Mouse (Mus musculus) embryonic facial prominence, embryonic 10.5 days (tissue): ENCODE measurements at regions not wholly inside any gene's neighbourhood (a gene's known extent, or its start where the extent isn't known, plus 50 kb on each side); places are given as distances from the start of the nearest gene placed in this dataset.

Experiments
- DNase-seq: peaks from one replicate; pipeline ENCODE4 v3.0.0-alpha.2; 2017; ENCODE audit warnings: low spot score
- H3K27ac ChIP-seq: fragments of 300-500 bp; sonication (generic); replicated peaks from 2 replicates; pipeline ENCODE4 v1.5.1; 2016; ENCODE audit warnings: mild to moderate bottlenecking
- H3K27me3 ChIP-seq: fragments of 300-500 bp; sonication (generic); replicated peaks from 2 replicates; pipeline ENCODE4 v1.6.1; 2016; ENCODE audit warnings: low read depth, mild to moderate bottlenecking; ENCODE audit not compliant: poor library complexity, severe bottlenecking
- H3K36me3 ChIP-seq: fragments of 300-500 bp; sonication (generic); replicated peaks from 2 replicates; pipeline ENCODE4 v1.6.1; 2016; ENCODE audit warnings: mild to moderate bottlenecking, moderate library complexity
- H3K4me1 ChIP-seq: fragments of 300-500 bp; sonication (generic); 2 replicates; pipeline ENCODE4 v1.6.1; 2016
- H3K4me3 ChIP-seq: fragments of 300-500 bp; sonication (generic); 2 replicates; pipeline ENCODE4 v1.5.1; 2016; ENCODE audit warnings: mild to moderate bottlenecking, moderate library complexity
- H3K9me3 ChIP-seq: fragments of 300-500 bp; sonication (generic); 2 replicates; pipeline ENCODE4 v1.6.1; 2016; ENCODE audit warnings: mild to moderate bottlenecking
- WGBS: fragments of 180-500 bp; shearing (Covaris S2); methylation state at CpG from one replicate; pipeline ENCODE4 v1.1.7; 2016; 5-methylcytosine and 5-hydroxymethylcytosine counted together

DNA sequence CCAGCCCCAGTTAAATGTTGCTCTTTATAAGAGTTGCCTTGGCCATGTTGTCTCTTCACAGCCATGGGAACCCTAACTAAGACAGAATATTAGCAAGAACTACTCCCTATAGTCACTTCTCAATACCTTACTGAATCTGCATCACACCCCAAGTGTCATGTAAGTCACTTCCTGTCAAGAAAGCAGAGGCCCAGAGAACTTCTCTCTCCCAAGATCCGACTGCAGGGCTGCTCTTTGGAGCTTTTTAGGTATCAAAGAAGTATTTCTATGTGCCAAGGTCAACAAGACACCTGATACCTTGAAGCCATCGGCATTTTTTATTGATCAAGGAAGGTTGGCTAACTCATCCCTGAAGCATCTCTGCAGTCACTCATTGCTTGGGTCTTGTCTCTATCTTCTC lies 72.0 kb upstream of the Rap1b start:
- WGBS = 72% methylated on average over 2 of the region's 2 CpGs
- H3K27ac ChIP-seq = no peak overlapping the region
- no peaks in the 10 kb centered on the region for H3K36me3 ChIP-seq
- H3K27me3 ChIP-seq = no peaks in the 10 kb centered on the region
- no peak for DNase-seq
- peaks cover 4% of the 10 kb centered on the region; the same call in 1 of the 2 replicates for H3K4me1 ChIP-seq
- no peaks in the 10 kb centered on the region for H3K9me3 ChIP-seq
- H3K4me3 ChIP-seq = no peak overlapping the region

DNA sequence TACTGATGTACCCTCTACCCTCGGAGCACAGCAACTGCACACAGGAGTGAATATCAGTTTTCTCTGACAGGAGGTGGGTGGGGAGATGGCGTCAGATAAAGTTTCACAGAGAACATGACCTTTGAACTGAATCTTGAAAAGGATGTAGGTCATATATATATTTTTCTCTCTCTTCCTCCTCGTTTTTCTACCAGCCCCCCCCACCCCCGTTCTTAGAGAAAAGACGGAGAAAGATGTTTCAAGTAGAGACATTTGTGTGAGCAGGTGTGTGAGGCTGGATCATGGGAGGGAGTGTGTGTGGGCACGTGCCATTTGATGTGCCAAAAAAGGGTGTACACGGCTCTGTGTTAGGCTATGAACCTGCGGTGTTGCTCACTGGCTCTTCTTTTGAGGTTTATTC lies 72.8 kb upstream of the Rap1b start:
- DNase-seq = no peak
- Histone ChIP-seq H3K9me3 (no peaks in the 10 kb centered on the region), H3K27me3 (no peaks in the 10 kb centered on the region), H3K4me3 (no peak overlapping the region), H3K27ac (no peak overlapping the region), H3K36me3 (no peaks in the 10 kb centered on the region), H3K4me1 (peaks cover 4% of the 10 kb centered on the region; the same call in 1 of the 2 replicates)
- WGBS = 72% methylated on average over 8 of the region's 8 CpGs

DNA sequence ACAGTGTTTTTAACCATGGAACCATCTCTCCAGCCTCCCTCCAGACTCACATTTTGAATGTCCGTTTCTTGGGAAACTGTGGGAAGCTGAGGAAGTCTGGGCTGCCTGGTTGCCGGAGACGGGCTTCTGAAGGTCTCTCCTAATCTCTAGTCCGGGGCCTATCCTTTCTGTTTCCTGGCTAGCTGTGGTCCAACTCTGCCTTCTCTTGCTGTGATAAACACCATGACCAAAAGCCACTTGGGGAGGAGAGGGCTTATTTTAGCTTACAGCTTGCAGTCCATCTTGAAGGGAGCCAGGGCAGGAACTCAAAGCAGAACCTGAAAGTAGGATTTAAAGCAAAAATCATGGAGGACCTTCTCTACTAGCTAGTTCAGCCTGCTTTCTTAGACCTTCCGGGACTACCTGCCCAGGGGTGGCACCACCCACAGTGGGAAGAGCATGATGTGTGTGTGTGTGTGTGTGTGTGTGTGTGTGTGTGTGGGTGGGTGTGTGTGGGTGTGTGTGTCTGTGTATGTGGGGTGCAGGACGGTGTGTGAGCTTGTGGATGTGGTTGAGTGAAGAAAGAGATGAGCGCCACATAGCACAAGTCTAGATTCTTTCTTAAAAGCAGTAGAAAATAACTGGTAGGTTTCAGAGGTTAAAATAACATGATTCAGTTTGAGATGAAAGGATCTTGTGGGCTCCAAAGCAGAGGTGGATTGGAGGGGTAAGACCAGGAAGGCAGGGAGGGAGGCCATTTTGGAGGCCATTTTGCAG lies 73.5 kb upstream of the Rap1b start:
- no peak for DNase-seq
- 93% methylated on average over 7 of the region's 7 CpGs for WGBS
- Histone ChIP-seq H3K9me3 (no peaks in the 10 kb centered on the region), H3K4me1 (peaks cover 4% of the 10 kb centered on the region; the same call in 1 of the 2 replicates), H3K4me3 (no peak overlapping the region), H3K27ac (no peak overlapping the region), H3K36me3 (no peaks in the 10 kb centered on the region), H3K27me3 (no peaks in the 10 kb centered on the region)

DNA sequence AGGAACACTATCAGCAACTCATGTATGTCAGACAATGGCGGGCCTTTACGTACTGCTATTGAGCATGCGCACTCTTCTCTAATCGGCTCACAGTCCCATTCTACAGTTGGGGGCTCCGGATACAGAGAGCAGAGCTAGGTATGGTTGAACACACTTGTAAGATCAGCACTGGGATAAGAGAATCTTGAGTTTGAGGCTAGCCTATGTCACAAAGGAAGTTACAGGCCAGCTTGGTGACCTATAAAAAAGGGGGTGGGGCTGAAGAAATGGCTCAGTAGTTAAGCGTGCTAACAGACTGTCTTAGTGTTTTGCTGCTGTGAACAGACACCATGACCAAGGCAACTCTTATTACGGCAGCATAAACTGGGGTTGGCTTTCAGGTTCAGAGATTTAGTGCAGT lies 79.4 kb upstream of the Rap1b start:
- Histone ChIP-seq H3K27ac (no peak overlapping the region), H3K27me3 (no peaks in the 10 kb centered on the region), H3K4me3 (no peak overlapping the region), H3K9me3 (no peaks in the 10 kb centered on the region), H3K4me1 (no peaks in the 10 kb centered on the region), H3K36me3 (no peaks in the 10 kb centered on the region)
- 91% methylated on average over 7 of the region's 7 CpGs for WGBS
- DNase-seq = no peak

- no peak for DNase-seq
- no peaks in the 10 kb centered on the region for H3K4me1 ChIP-seq
- H3K36me3 ChIP-seq = no peaks in the 10 kb centered on the region
- no peak overlapping the region for H3K4me3 ChIP-seq
- 94% methylated on average over 31 of the region's 31 CpGs for WGBS
- H3K27ac ChIP-seq = no peak overlapping the region
- H3K9me3 ChIP-seq = no peaks in the 10 kb centered on the region
- no peaks in the 10 kb centered on the region for H3K27me3 ChIP-seq
These were observed 80.0 kb upstream of the Rap1b start for GRCm38 (mm10) chr10:117925611-117926555.

DNA sequence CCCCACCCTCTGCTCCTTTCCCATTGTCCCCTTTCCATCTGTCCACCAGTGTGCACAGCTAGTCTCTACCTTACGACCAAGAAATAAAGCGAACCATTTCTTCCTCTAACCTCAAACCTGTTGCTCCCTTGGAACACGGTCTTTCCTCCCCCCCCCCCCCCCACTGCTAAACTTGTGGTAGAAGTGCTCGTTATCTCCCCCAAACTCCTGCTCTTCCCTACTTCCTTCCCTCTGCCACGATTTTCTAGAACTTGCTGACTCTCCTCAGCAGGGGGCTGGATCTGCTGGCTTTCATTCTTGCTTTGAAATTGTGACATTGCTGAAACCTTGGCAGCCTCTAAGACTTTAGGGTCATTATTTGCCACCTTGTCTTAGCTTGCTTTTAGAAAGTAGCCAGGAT lies 83.2 kb upstream of the Rap1b start:
- H3K9me3 ChIP-seq = no peaks in the 10 kb centered on the region
- H3K4me1 ChIP-seq = no peaks in the 10 kb centered on the region
- 58% methylated on average over 5 of the region's 5 CpGs for WGBS
- no peaks in the 10 kb centered on the region for H3K27me3 ChIP-seq
- H3K27ac ChIP-seq = no peak overlapping the region
- no peak for DNase-seq
- no peaks in the 10 kb centered on the region for H3K36me3 ChIP-seq
- H3K4me3 ChIP-seq = no peak overlapping the region

DNA sequence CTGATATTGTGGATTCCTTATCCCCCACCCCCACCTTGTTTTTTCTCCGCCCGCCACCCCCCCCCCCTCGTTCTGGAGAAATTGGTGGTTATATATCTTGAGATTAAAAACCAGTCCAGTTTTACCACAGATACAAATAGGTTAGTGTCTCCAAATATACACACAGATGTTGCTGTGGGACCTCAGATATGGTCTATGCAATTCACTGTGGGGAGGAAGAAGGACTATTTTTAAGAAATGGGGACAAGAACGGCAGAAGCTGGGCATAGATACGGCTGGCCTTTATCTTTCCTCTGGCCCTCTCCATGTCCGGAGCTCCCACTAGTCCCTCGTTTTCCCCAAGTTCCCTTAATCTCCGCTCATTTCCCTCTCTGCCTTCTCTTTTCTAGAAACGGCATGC lies 89.0 kb upstream of the Rap1b start:
- DNase-seq = no peak
- no peaks in the 10 kb centered on the region for H3K27me3 ChIP-seq
- H3K9me3 ChIP-seq = no peaks in the 10 kb centered on the region
- H3K4me3 ChIP-seq = no peak overlapping the region
- no peaks in the 10 kb centered on the region; the same call in 1 of the 2 replicates for H3K4me1 ChIP-seq
- no peaks in the 10 kb centered on the region for H3K36me3 ChIP-seq
- 82% methylated on average over 9 of the region's 9 CpGs for WGBS
- no peak overlapping the region for H3K27ac ChIP-seq

DNA sequence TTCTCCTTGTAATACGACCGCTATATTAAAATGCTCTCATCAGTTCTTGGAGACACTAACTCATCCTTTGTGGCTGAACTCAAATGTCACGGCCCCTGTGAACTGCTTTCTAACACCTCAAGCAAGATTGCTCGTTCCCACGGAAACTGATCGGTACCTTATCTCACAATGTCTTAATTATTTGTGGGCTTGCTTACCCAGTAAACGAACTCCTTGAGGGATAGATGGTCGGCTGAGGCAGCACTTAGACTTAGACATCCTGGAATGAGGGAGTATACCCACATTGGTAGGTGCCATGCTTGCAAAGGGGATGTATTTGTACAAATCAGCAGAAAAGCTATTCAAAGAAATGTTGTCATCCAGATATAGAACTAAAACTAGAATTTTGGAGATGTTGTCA lies 92.9 kb upstream of the Rap1b start:
- H3K9me3 ChIP-seq = no peaks in the 10 kb centered on the region
- H3K4me3 ChIP-seq = no peak overlapping the region
- H3K4me1 ChIP-seq = peaks cover 13% of the 10 kb centered on the region
- no peaks in the 10 kb centered on the region for H3K36me3 ChIP-seq
- DNase-seq = no peak
- 78% methylated on average over 8 of the region's 8 CpGs for WGBS
- H3K27ac ChIP-seq = no peak overlapping the region
- no peaks in the 10 kb centered on the region for H3K27me3 ChIP-seq

DNA sequence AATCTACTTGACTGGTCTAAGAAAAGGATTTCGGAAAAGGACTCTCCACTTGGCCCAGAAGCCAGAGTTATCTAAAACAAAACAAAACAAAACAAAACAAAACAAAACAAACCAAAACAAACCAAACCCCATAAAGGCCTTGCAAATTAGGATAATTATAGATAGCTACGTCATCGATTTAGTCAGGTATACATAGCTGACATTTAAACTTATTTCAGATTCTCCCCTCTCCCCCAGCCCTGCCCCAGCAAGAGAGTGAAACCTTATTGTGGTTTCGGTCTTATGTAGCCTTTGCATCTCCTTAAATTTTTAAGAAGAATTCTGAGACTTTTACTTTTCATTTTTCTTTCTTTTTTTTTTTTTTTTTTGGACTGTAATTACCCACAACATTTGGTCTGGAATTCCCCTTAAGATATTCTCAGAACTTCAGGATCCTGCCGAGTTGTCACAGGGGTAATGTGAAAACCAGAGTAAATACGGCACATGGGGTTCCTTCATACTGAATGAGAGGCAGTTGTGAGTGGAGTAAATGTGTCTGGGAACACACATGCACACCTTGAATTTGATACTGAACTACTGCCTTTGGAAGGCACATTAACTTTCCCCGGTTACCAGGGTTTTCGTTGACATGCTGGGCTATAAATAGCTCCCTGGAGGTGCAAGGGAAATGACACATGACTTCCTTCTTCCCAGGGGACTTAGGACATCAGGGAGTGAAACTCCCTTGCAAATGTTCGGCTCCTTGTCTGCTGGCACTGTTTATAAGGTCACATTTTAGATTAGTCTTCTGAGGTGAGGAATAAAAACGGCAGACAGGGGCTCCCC lies 94.8 kb upstream of the Rap1b start:
- no peak for DNase-seq
- WGBS = 55% methylated on average over 10 of the region's 10 CpGs
- no peaks in the 10 kb centered on the region for H3K27me3 ChIP-seq
- no peak overlapping the region for H3K4me3 ChIP-seq
- H3K9me3 ChIP-seq = no peaks in the 10 kb centered on the region
- H3K27ac ChIP-seq = no peak overlapping the region
- H3K36me3 ChIP-seq = no peaks in the 10 kb centered on the region
- peaks cover 15% of the 10 kb centered on the region for H3K4me1 ChIP-seq

GRCm38 (mm10) chr10:117941266-117941651 lies 95.4 kb upstream of the Rap1b start:
- Histone ChIP-seq H3K27ac (no peak overlapping the region), H3K36me3 (no peaks in the 10 kb centered on the region), H3K27me3 (no peaks in the 10 kb centered on the region), H3K4me1 (peaks cover 16% of the 10 kb centered on the region), H3K9me3 (no peaks in the 10 kb centered on the region), H3K4me3 (no peak overlapping the region)
- WGBS = 83% methylated on average over 3 of the region's 3 CpGs
- no peak for DNase-seq

- Histone ChIP-seq H3K27ac (no peak overlapping the region), H3K27me3 (no peaks in the 10 kb centered on the region), H3K36me3 (no peaks in the 10 kb centered on the region), H3K9me3 (no peaks in the 10 kb centered on the region), H3K4me1 (peaks cover 16% of the 10 kb centered on the region), H3K4me3 (no peak overlapping the region)
- WGBS = 92% methylated on average over 6 of the region's 6 CpGs
- no peak for DNase-seq
These were observed 98.0 kb upstream of the Rap1b start for GRCm38 (mm10) chr10:117943702-117944307.

- Histone ChIP-seq H3K4me3 (no peak overlapping the region), H3K9me3 (no peaks in the 10 kb centered on the region), H3K27ac (no peak overlapping the region), H3K27me3 (no peaks in the 10 kb centered on the region), H3K36me3 (no peaks in the 10 kb centered on the region), H3K4me1 (peaks cover 14% of the 10 kb centered on the region)
- WGBS = 75% methylated on average over 13 of the region's 13 CpGs
- DNase-seq = no peak
These were observed 101.4 kb upstream of the Rap1b start for GRCm38 (mm10) chr10:117947191-117947590.
